Mouse (Mus musculus) forebrain, embryonic 12.5 days (tissue): ENCODE measurements around the gene Upf1. TPM values are rescaled to one million over a fixed set of nuclear protein-coding genes. Genes with fewer than 3 reads are reported as not detected.

ENCODE experiments used
- ATAC-seq: fragments of 200-750 bp; cut with Nextera tagmentation; 2 replicates; pipeline ENCODE4 v1.8.0; 2017; ENCODE audit warnings: moderate TSS enrichment; ENCODE audit not compliant: low FRiP score
- H3K27ac ChIP-seq: fragments of 300-500 bp; sonication (generic); 2 replicates; pipeline ENCODE4 v1.5.1; 2016; ENCODE audit warnings: mild to moderate bottlenecking
- H3K27me3 ChIP-seq: fragments of 300-500 bp; sonication (generic); 2 replicates; pipeline ENCODE4 v1.6.1; 2016; ENCODE audit warnings: mild to moderate bottlenecking
- H3K36me3 ChIP-seq: fragments of 300-500 bp; sonication (generic); replicated peaks from 2 replicates; pipeline ENCODE4 v1.6.1; 2016; ENCODE audit warnings: mild to moderate bottlenecking
- H3K4me1 ChIP-seq: fragments of 300-500 bp; sonication (generic); 2 replicates; pipeline ENCODE4 v1.6.1; 2016
- H3K4me2 ChIP-seq: fragments of 300-500 bp; sonication (generic); 2 replicates; pipeline ENCODE4 v1.6.1; 2016; ENCODE audit warnings: mild to moderate bottlenecking, moderate library complexity
- H3K4me3 ChIP-seq: fragments of 300-500 bp; sonication (generic); replicated peaks from 2 replicates; pipeline ENCODE4 v1.5.1; 2016; ENCODE audit warnings: mild to moderate bottlenecking
- H3K9ac ChIP-seq: fragments of 300-500 bp; sonication (generic); 2 replicates; pipeline ENCODE4 v1.6.1; 2016; ENCODE audit warnings: mild to moderate bottlenecking
- H3K9me3 ChIP-seq: fragments of 300-500 bp; sonication (generic); 2 replicates; pipeline ENCODE4 v1.6.1; 2016
- WGBS: fragments of 180-500 bp; shearing (Covaris S2); methylation state at CpG from one replicate; pipeline ENCODE4 v1.1.7; 2016; 5-methylcytosine and 5-hydroxymethylcytosine counted together
- polyA plus RNA-seq: library from polyadenylated mRNA; unstranded; fragments of >200 nt; fragmentation: Nextera tagmentation; extraction: Ambion mirVana; gene quantifications from 2 replicates; pipeline ENCODE4 v1.2.1, GENCODE M21; 2016

Gene Upf1
- polyA plus RNA-seq, 1 experiment from 2014 or later: 26.9 TPM

GRCm38 (mm10) chr8:70375212-70375859 is 22.3 kb upstream of the Upf1 start:
- H3K36me3 ChIP-seq: no peaks in the 10 kb centered on the region
- no peak overlapping the region for H3K27ac ChIP-seq
- 6% methylated on average over 35 of the region's 35 CpGs for WGBS
- peaks cover 25% of the 10 kb centered on the region for H3K4me1 ChIP-seq
- no peak overlapping the region for H3K9ac ChIP-seq
- no peak; the same call in 1 of the 2 replicates for ATAC-seq
- no peaks in the 10 kb centered on the region for H3K9me3 ChIP-seq
- no peak overlapping the region for H3K4me2 ChIP-seq
- H3K27me3 ChIP-seq: peaks cover 98% of the 10 kb centered on the region
- no peak overlapping the region; the same call in 1 of the 2 replicates for H3K4me3 ChIP-seq

- peak overlapping the region; percentile 50 for H3K4me2 ChIP-seq
- H3K27me3 ChIP-seq: peaks cover 95% of the 10 kb centered on the region
- peak overlapping the region; percentile 37 for H3K4me3 ChIP-seq
- H3K9me3 ChIP-seq: no peaks in the 10 kb centered on the region
- no peak overlapping the region for H3K9ac ChIP-seq
- 1% methylated on average over 52 of the region's 53 CpGs for WGBS
- H3K36me3 ChIP-seq: no peaks in the 10 kb centered on the region
- no peak overlapping the region for H3K27ac ChIP-seq
- H3K4me1 ChIP-seq: peaks cover 25% of the 10 kb centered on the region
- peak; percentile 57 for ATAC-seq
Measured at GRCm38 (mm10) chr8:70374318-70374927, 21.3 kb upstream of the Upf1 start.

GRCm38 (mm10) chr8:70373397-70374317 is 20.6 kb upstream of the Upf1 start, which contains the start of gene Comp:
Comp (plus strand) TSS chr8:70373558.
- H3K4me3 ChIP-seq: peak within 1 kb of the TSS; percentile 37
- H3K27me3 ChIP-seq: peaks cover 88% of the 10 kb centered on the region
- H3K9me3 ChIP-seq: no peaks in the 10 kb centered on the region
- no peak within 1 kb of the TSS for H3K27ac ChIP-seq
- H3K4me2 ChIP-seq: peak within 1 kb of the TSS; percentile 50
- WGBS: 2% methylated on average over 47 of the region's 47 CpGs
- H3K36me3 ChIP-seq: no peaks in the 10 kb centered on the region
- H3K9ac ChIP-seq: peak within 1 kb of the TSS; percentile 43
- H3K4me1 ChIP-seq: peaks cover 25% of the 10 kb centered on the region
- 0 out of 2 replicates have a peak, but pooled peaks have one; percentile 4 for ATAC-seq

GRCm38 (mm10) chr8:70371951-70372350 is 18.9 kb upstream of the Upf1 start:
- H3K4me2 ChIP-seq: no peak overlapping the region
- peaks cover 25% of the 10 kb centered on the region for H3K4me1 ChIP-seq
- no peak overlapping the region for H3K9ac ChIP-seq
- no peak overlapping the region for H3K27ac ChIP-seq
- H3K27me3 ChIP-seq: peaks cover 71% of the 10 kb centered on the region
- no peak for ATAC-seq
- no peak overlapping the region for H3K4me3 ChIP-seq
- 31% methylated on average over 6 of the region's 6 CpGs for WGBS
- H3K9me3 ChIP-seq: no peaks in the 10 kb centered on the region
- no peaks in the 10 kb centered on the region for H3K36me3 ChIP-seq

- Histone ChIP-seq H3K4me3 (no peak overlapping the region), H3K9ac (no peak overlapping the region), H3K4me2 (no peak overlapping the region), H3K27me3 (peaks cover 62% of the 10 kb centered on the region), H3K27ac (no peak overlapping the region), H3K9me3 (no peaks in the 10 kb centered on the region), H3K4me1 (peaks cover 18% of the 10 kb centered on the region), H3K36me3 (no peaks in the 10 kb centered on the region)
- no peak for ATAC-seq
- WGBS: 81% methylated on average over 7 of the region's 7 CpGs
Measured at GRCm38 (mm10) chr8:70370476-70370875, 17.4 kb upstream of the Upf1 start.

- 63% methylated on average over 5 of the region's 5 CpGs for WGBS
- H3K4me1 ChIP-seq: no peaks in the 10 kb centered on the region
Measured at GRCm38 (mm10) chr8:70366588-70366987, 13.5 kb upstream of the Upf1 start.

GRCm38 (mm10) chr8:70364066-70364465 is 11.0 kb upstream of the Upf1 start:
- no peak overlapping the region for H3K9ac ChIP-seq
- no peaks in the 10 kb centered on the region for H3K4me1 ChIP-seq
- 35% methylated on average over 5 of the region's 5 CpGs for WGBS
- H3K4me3 ChIP-seq: no peak overlapping the region
- ATAC-seq: no peak
- H3K9me3 ChIP-seq: no peaks in the 10 kb centered on the region
- no peak overlapping the region for H3K27ac ChIP-seq
- peaks cover 7% of the 10 kb centered on the region; the same call in 1 of the 2 replicates for H3K27me3 ChIP-seq
- H3K36me3 ChIP-seq: no peaks in the 10 kb centered on the region
- no peak overlapping the region for H3K4me2 ChIP-seq

More at GRCm38 (mm10) chr8:70366588-70366987, 13.5 kb upstream of the Upf1 start:
- peaks cover 23% of the 10 kb centered on the region for H3K27me3 ChIP-seq
- H3K27ac ChIP-seq: no peak overlapping the region
- no peaks in the 10 kb centered on the region for H3K36me3 ChIP-seq
- no peak overlapping the region for H3K9ac ChIP-seq
- H3K4me3 ChIP-seq: no peak overlapping the region
- H3K4me2 ChIP-seq: no peak overlapping the region
- H3K9me3 ChIP-seq: no peaks in the 10 kb centered on the region
- no peak for ATAC-seq

GRCm38 (mm10) chr8:70361484-70362032 is 8.5 kb upstream of the Upf1 start:
- H3K4me3 ChIP-seq: no peak overlapping the region
- WGBS: 78% methylated on average over 10 of the region's 10 CpGs
- H3K27ac ChIP-seq: no peak overlapping the region
- peaks cover 17% of the 10 kb centered on the region; the same call in 1 of the 2 replicates for H3K27me3 ChIP-seq
- no peaks in the 10 kb centered on the region for H3K4me1 ChIP-seq
- no peak overlapping the region for H3K4me2 ChIP-seq
- no peak for ATAC-seq
- no peaks in the 10 kb centered on the region for H3K9me3 ChIP-seq
- no peak overlapping the region for H3K9ac ChIP-seq
- H3K36me3 ChIP-seq: no peaks in the 10 kb centered on the region

- no peak overlapping the region for H3K27ac ChIP-seq
- H3K27me3 ChIP-seq: peaks cover 13% of the 10 kb centered on the region; the same call in 1 of the 2 replicates
- H3K4me1 ChIP-seq: no peaks in the 10 kb centered on the region
- no peak overlapping the region for H3K4me3 ChIP-seq
- no peak overlapping the region for H3K9ac ChIP-seq
- no peaks in the 10 kb centered on the region for H3K9me3 ChIP-seq
- H3K36me3 ChIP-seq: no peaks in the 10 kb centered on the region
- WGBS: 50% methylated on average over 4 of the region's 4 CpGs
- no peak for ATAC-seq
- H3K4me2 ChIP-seq: no peak overlapping the region
Measured at GRCm38 (mm10) chr8:70360769-70361168, 7.7 kb upstream of the Upf1 start.

GRCm38 (mm10) chr8:70359411-70359810 is 6.3 kb upstream of the Upf1 start:
- Histone ChIP-seq H3K4me2 (no peak overlapping the region), H3K4me1 (no peaks in the 10 kb centered on the region), H3K27me3 (peaks cover 13% of the 10 kb centered on the region; the same call in 1 of the 2 replicates), H3K27ac (no peak overlapping the region), H3K36me3 (no peaks in the 10 kb centered on the region), H3K4me3 (no peak overlapping the region), H3K9ac (no peak overlapping the region), H3K9me3 (no peaks in the 10 kb centered on the region)
- WGBS: 45% methylated on average over 3 of the region's 3 CpGs
- no peak for ATAC-seq

- no peak overlapping the region for H3K4me2 ChIP-seq
- H3K27me3 ChIP-seq: peaks cover 13% of the 10 kb centered on the region; the same call in 1 of the 2 replicates
- no peak overlapping the region for H3K9ac ChIP-seq
- no peak for ATAC-seq
- WGBS: 89% methylated on average over 1 of the region's 1 CpGs
- H3K9me3 ChIP-seq: no peaks in the 10 kb centered on the region
- no peak overlapping the region for H3K27ac ChIP-seq
- H3K4me1 ChIP-seq: peaks cover 19% of the 10 kb centered on the region
- no peak overlapping the region for H3K4me3 ChIP-seq
- 0 out of 2 replicates have a peak, but pooled peaks cover 3% of the 10 kb centered on the region for H3K36me3 ChIP-seq
Measured at GRCm38 (mm10) chr8:70356111-70356510, 3.0 kb upstream of the Upf1 start.

GRCm38 (mm10) chr8:70354004-70354403 is 926 bp upstream of the Upf1 start:
- peak overlapping the region; percentile 99 for H3K4me2 ChIP-seq
- peak overlapping the region; percentile 61; the same call in 1 of the 2 replicates for H3K9ac ChIP-seq
- H3K27me3 ChIP-seq: peaks cover 12% of the 10 kb centered on the region; the same call in 1 of the 2 replicates
- H3K9me3 ChIP-seq: no peaks in the 10 kb centered on the region
- ATAC-seq: peak; percentile 14
- 78% methylated on average over 4 of the region's 4 CpGs for WGBS
- peaks cover 8% of the 10 kb centered on the region for H3K36me3 ChIP-seq
- peaks cover 39% of the 10 kb centered on the region for H3K4me1 ChIP-seq
- H3K27ac ChIP-seq: peak overlapping the region; percentile 84
- peak overlapping the region; percentile 100 for H3K4me3 ChIP-seq
